ENCODE assay signal across 13 mouse cellular contexts in the genomic region with DNA sequence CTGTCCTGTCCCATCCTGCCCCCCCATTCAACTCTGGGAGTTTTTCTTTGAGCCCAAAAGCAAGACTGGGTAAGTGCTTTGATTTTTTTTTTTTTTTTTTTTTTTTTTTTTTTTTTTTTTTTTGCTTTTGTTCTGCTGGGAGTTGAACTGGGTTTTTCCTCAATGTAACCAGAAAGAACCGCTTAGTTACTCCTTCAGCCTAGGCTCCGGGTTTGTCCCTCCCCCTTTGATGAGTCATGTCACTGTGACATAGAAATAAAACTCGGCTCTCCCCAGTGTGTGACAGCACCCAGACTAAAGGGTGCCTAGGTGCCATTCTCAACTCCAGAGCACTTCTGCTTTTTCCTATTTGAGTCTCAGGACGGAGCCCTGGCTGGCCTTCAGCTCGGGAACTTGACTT. TPM values are rescaled to one million over a fixed set of nuclear protein-coding genes. Genes with fewer than 3 reads are reported as not detected.
DNase-seq lines count a peak whose midpoint lies in the region; ATAC-seq lines count a peak whose summit lies in the region.
"Had no signal": no experiment of that assay in that cellular context is flagged by ENCODE, and none has a peak within 500 bp of the region (broad histone marks: within the 10 kb centered on the region; RNA-seq: fewer than 3 reads in every experiment).

No protein-coding gene starts in this region.

- ATAC-seq in CD4-positive, CD25-positive, alpha-beta regulatory T cell, adult 4 months = peak; percentile 25
- peak; percentile 74 for ATAC-seq in liver, embryonic 13.5 days (ENCODE audit: low read depth)
- ATAC-seq in hindbrain, embryonic 13.5 days (ENCODE audit: low FRiP score) = no peak

- no peak overlapping the region for H3K4me2 ChIP-seq in liver, embryonic 13.5 days
- no peak overlapping the region for H3K4me2 ChIP-seq in hindbrain, embryonic 13.5 days

- WGBS in liver, embryonic 13.5 days (ENCODE audit: insufficient replicate concordance) = 46% methylated on average over 5 of the region's 5 CpGs
- 84% methylated on average over 5 of the region's 5 CpGs for WGBS in hindbrain, embryonic 13.5 days

- H3K9me3 ChIP-seq in liver, embryonic 13.5 days (replicated peaks) = no peaks in the 10 kb centered on the region
- H3K9me3 ChIP-seq in hindbrain, embryonic 13.5 days = no peaks in the 10 kb centered on the region

- peak; percentile 38 for DNase-seq in 3T3-L1 (ENCODE audit: low read depth, low spot score)
- DNase-seq in adrenal gland, postnatal 36 days = peak; percentile 56 to 66
- DNase-seq in liver, embryonic 13.5 days = no peak
- DNase-seq in thymus, postnatal 10 days (ENCODE audit: low spot score in 2 of 2) = no peak
- DNase-seq in spleen, postnatal 36 days (ENCODE audit: low spot score in 2 of 2) = no peak
- no peak for DNase-seq in layer of hippocampus, postnatal 14 days (ENCODE audit: low spot score in 2 of 2)
- DNase-seq: gastrocnemius, postnatal 10 days; kidney, postnatal 4 days; lung, postnatal 4 days; thymus, postnatal 25 days had no signal

- H3K27me3 ChIP-seq in liver, embryonic 13.5 days = no peaks in the 10 kb centered on the region
- H3K27me3 ChIP-seq in hindbrain, embryonic 13.5 days = no peaks in the 10 kb centered on the region

- peaks cover 16% of the 10 kb centered on the region for H3K4me1 ChIP-seq in liver, embryonic 13.5 days (replicated peaks)
- H3K4me1 ChIP-seq in hindbrain, embryonic 13.5 days (replicated peaks) = no peaks in the 10 kb centered on the region

- no peak overlapping the region for H3K9ac ChIP-seq in liver, embryonic 13.5 days
- H3K9ac ChIP-seq in hindbrain, embryonic 13.5 days = no peak overlapping the region

- peak overlapping the region; percentile 5; the same call in 1 of the 2 replicates for H3K27ac ChIP-seq in liver, embryonic 13.5 days
- H3K27ac ChIP-seq in hindbrain, embryonic 13.5 days = no peak overlapping the region

- no peaks in the 10 kb centered on the region for H3K36me3 ChIP-seq in liver, embryonic 13.5 days
- no peaks in the 10 kb centered on the region for H3K36me3 ChIP-seq in hindbrain, embryonic 13.5 days

- H3K4me3 ChIP-seq in liver, embryonic 13.5 days (replicated peaks) = no peak overlapping the region
- H3K4me3 ChIP-seq in hindbrain, embryonic 13.5 days = no peak overlapping the region
- H3K4me3 ChIP-seq: erythroblast, embryonic 14.5 days had no signal

RNA-seq across cellular contexts. Expression of gene Slc3a1, which starts 9.4 kb away (rescaled TPM):
- polyA plus RNA-seq in CD4-positive, CD25-positive, alpha-beta regulatory T cell, adult 4 months (2017; shearing (Covaris generic)) = under 1 TPM; 0.79 to 0.94 TPM
- under 1 TPM; 0.17 to 0.23 TPM for total RNA-seq in adrenal gland, postnatal 36 days (2021)
- 0.18 and 0.54 TPM in 2 replicates for polyA plus RNA-seq in liver, embryonic 13.5 days (2015; fragmentation: Nextera tagmentation; extraction: Ambion mirVana)
- 0.32 and 0.47 TPM in 2 replicates for polyA plus RNA-seq in hindbrain, embryonic 13.5 days (2015; fragmentation: Nextera tagmentation; extraction: Ambion mirVana)
- total RNA-seq in layer of hippocampus, postnatal 14 days (2021) = under 1 TPM; 0.17 to 0.37 TPM
- polyA plus RNA-seq: erythroblast, embryonic 14.5 days had no signal

Comparison
In these comparisons a context has a peak if more than half of its experiments do, and no peak if none do; other contexts are left out.
1. DNase-seq: peak in 3T3-L1 (single experiment) and adrenal gland, postnatal 36 days (2 of 2); none in liver, embryonic 13.5 days (single experiment), thymus, postnatal 10 days (0 of 2), spleen, postnatal 36 days (0 of 2) and layer of hippocampus, postnatal 14 days (0 of 2).